Mouse (Mus musculus) stomach, embryonic 16.5 days (tissue): Measurements from ENCODE around the gene Cryl1. TPM values are rescaled to one million over a fixed set of nuclear protein-coding genes. Genes with fewer than 3 reads are reported as not detected.

ENCODE experiments used
- ATAC-seq: fragments of 200-750 bp; cut with Nextera tagmentation; 2 replicates; pipeline ENCODE4 v1.8.0; 2017; ENCODE audit warnings: moderate number of reproducible peaks, moderate TSS enrichment; ENCODE audit not compliant: insufficient read depth, low FRiP score
- H3K27ac ChIP-seq: fragments of 300-500 bp; sonication (generic); 2 replicates; pipeline ENCODE4 v1.5.1; 2014; ENCODE audit warnings: low read length
- H3K27me3 ChIP-seq: fragments of 300-500 bp; sonication (generic); 2 replicates; pipeline ENCODE4 v1.6.1; 2014; ENCODE audit warnings: low read length, control low read depth, mixed read lengths; ENCODE audit not compliant: control insufficient read depth, insufficient read depth
- H3K36me3 ChIP-seq: fragments of 300-500 bp; sonication (generic); 2 replicates; pipeline ENCODE4 v1.6.1; 2014; ENCODE audit warnings: low read length; ENCODE audit not compliant: control insufficient read depth, insufficient read depth
- H3K4me1 ChIP-seq: fragments of 300-500 bp; sonication (generic); 2 replicates; pipeline ENCODE4 v1.6.1; 2014; ENCODE audit warnings: low read length, control low read depth, mixed read lengths; ENCODE audit not compliant: control insufficient read depth, insufficient read depth
- H3K4me2 ChIP-seq: fragments of 300-500 bp; sonication (generic); 2 replicates; pipeline ENCODE4 v1.6.1; 2014; ENCODE audit warnings: low read depth, low read length, mixed read lengths
- H3K4me3 ChIP-seq: fragments of 300-500 bp; sonication (generic); replicated peaks from 2 replicates; pipeline ENCODE4 v1.5.1; 2014; ENCODE audit warnings: mild to moderate bottlenecking, low read length
- H3K9ac ChIP-seq: fragments of 300-500 bp; sonication (generic); 2 replicates; pipeline ENCODE4 v1.6.1; 2014; ENCODE audit warnings: low read length
- H3K9me3 ChIP-seq: fragments of 300-500 bp; sonication (generic); replicated peaks from 2 replicates; pipeline ENCODE4 v1.6.1; 2016; ENCODE audit warnings: low read length, control low read depth; ENCODE audit not compliant: control insufficient read depth
- WGBS: fragments of 180-500 bp; shearing (Covaris S2); extraction: QIAGEN DNeasy Blood & Tissue Kit; methylation state at CpG from one replicate; pipeline ENCODE4 v1.1.7; 2014; 5-methylcytosine and 5-hydroxymethylcytosine counted together
- polyA plus RNA-seq: library from polyadenylated mRNA; unstranded; fragments of >200 nt; fragmentation: Nextera tagmentation; extraction: Ambion mirVana; gene quantifications from 2 replicates; pipeline ENCODE4 v1.2.1, GENCODE M21; 2015

Gene Cryl1
- polyA plus RNA-seq, 1 experiment from 2014 or later: 41.0 TPM

DNA sequence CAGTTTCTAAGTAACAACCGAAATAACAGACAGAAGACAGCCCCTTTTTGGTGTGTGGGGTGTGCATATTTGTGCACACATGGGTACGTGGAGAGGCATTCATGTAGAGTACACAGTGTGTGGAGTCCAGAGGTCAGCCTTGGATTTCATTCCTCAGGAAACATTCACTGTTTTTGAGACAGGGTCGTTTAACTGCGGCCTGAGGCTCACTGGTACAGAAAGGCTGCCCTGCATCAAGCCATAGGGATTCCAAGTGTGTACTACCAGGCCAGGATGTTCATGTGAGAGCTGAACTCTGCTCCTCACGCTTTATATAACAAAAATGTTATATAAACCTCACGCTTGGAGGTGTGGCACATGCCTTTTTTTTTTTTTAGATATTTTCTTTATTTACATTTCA lies 34.5 kb downstream of the Cryl1 start:
- H3K27ac ChIP-seq: no peak overlapping the region
- no peak overlapping the region for H3K4me2 ChIP-seq
- H3K9ac ChIP-seq: no peak overlapping the region
- H3K4me3 ChIP-seq: no peak overlapping the region
- WGBS: 80% methylated on average over 6 of the region's 6 CpGs
- no peaks in the 10 kb centered on the region for H3K9me3 ChIP-seq
- no peaks in the 10 kb centered on the region for H3K27me3 ChIP-seq
- no peaks in the 10 kb centered on the region for H3K36me3 ChIP-seq
- no peaks in the 10 kb centered on the region for H3K4me1 ChIP-seq
- ATAC-seq: no peak

- no peaks in the 10 kb centered on the region for H3K9me3 ChIP-seq
- peak overlapping the region; percentile 22 for H3K4me2 ChIP-seq
- ATAC-seq: no peak
- no peaks in the 10 kb centered on the region for H3K27me3 ChIP-seq
- no peak overlapping the region for H3K27ac ChIP-seq
- WGBS: 17% methylated on average over 22 of the region's 31 CpGs
- no peaks in the 10 kb centered on the region for H3K4me1 ChIP-seq
- H3K4me3 ChIP-seq: no peak overlapping the region
- no peaks in the 10 kb centered on the region for H3K36me3 ChIP-seq
- H3K9ac ChIP-seq: no peak overlapping the region
Observed at GRCm38 (mm10) chr14:57362726-57363660, 35.3 kb downstream of the Cryl1 start.

GRCm38 (mm10) chr14:57357030-57357429 lies 41.3 kb downstream of the Cryl1 start:
- Histone ChIP-seq H3K9ac (no peak overlapping the region), H3K4me2 (no peak overlapping the region), H3K36me3 (no peaks in the 10 kb centered on the region), H3K4me1 (no peaks in the 10 kb centered on the region), H3K9me3 (no peaks in the 10 kb centered on the region), H3K27ac (no peak overlapping the region), H3K27me3 (no peaks in the 10 kb centered on the region), H3K4me3 (no peak overlapping the region)
- ATAC-seq: no peak
- 75% methylated on average over 5 of the region's 5 CpGs for WGBS

GRCm38 (mm10) chr14:57351521-57352235 lies 46.7 kb downstream of the Cryl1 start:
- Histone ChIP-seq H3K36me3 (no peaks in the 10 kb centered on the region), H3K4me2 (no peak overlapping the region), H3K9me3 (no peaks in the 10 kb centered on the region), H3K4me3 (no peak overlapping the region), H3K9ac (no peak overlapping the region), H3K27me3 (no peaks in the 10 kb centered on the region), H3K27ac (no peak overlapping the region), H3K4me1 (no peaks in the 10 kb centered on the region)
- ATAC-seq: no peak
- WGBS: 87% methylated on average over 7 of the region's 7 CpGs

DNA sequence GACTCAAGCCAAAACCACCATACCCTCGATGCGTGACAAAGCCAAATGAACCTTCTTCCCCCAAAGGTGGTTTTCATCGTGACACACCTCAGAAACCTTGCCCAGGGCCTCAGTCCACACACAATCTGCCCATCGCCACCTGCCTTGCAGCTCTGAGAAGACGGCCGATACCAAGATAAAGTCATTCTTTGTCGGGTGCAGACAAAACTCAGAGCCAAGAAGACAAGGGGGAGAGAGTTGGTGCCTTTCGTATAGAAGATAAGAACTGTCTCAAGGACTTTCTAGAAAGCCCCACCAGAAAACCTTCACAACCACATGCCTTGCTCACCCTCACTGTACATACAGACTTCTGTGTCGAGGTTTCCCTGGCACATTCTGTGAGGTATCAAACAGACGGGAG lies 48.4 kb downstream of the Cryl1 start:
- Histone ChIP-seq H3K4me2 (no peak overlapping the region), H3K36me3 (no peaks in the 10 kb centered on the region), H3K9me3 (no peaks in the 10 kb centered on the region), H3K4me1 (no peaks in the 10 kb centered on the region), H3K9ac (no peak overlapping the region), H3K27me3 (no peaks in the 10 kb centered on the region), H3K4me3 (no peak overlapping the region), H3K27ac (no peak overlapping the region)
- no peak for ATAC-seq
- WGBS: 68% methylated on average over 10 of the region's 10 CpGs

GRCm38 (mm10) chr14:57348155-57348554 lies 50.2 kb downstream of the Cryl1 start:
- Histone ChIP-seq H3K27ac (no peak overlapping the region), H3K27me3 (no peaks in the 10 kb centered on the region), H3K9me3 (no peaks in the 10 kb centered on the region), H3K4me3 (no peak overlapping the region), H3K9ac (no peak overlapping the region), H3K4me1 (no peaks in the 10 kb centered on the region), H3K36me3 (no peaks in the 10 kb centered on the region), H3K4me2 (no peak overlapping the region)
- ATAC-seq: no peak
- WGBS: 70% methylated on average over 4 of the region's 4 CpGs

DNA sequence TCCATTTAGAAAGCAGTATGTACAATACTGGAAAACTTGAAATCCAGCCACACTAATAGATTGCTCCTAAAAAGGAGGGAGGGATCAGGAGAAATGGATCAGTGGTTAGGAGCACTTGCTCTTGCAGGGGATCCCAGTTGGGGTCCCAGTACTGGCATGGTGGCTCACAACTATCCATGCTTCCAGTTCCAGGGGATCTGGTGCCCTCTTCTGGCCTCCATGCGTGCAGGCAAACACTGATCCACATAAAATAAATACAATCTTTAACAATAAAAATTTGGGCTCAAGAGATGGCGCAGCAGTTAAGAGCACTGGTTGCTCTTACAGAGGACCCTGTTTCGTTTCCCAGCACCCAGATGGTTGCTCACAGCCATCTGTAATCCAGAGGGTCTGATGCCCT lies 52.2 kb downstream of the Cryl1 start:
- Histone ChIP-seq H3K4me2 (no peak overlapping the region), H3K27me3 (no peaks in the 10 kb centered on the region), H3K36me3 (no peaks in the 10 kb centered on the region), H3K4me3 (no peak overlapping the region), H3K4me1 (no peaks in the 10 kb centered on the region), H3K9ac (no peak overlapping the region), H3K9me3 (no peaks in the 10 kb centered on the region), H3K27ac (no peak overlapping the region)
- ATAC-seq: no peak
- 91% methylated on average over 3 of the region's 3 CpGs for WGBS

DNA sequence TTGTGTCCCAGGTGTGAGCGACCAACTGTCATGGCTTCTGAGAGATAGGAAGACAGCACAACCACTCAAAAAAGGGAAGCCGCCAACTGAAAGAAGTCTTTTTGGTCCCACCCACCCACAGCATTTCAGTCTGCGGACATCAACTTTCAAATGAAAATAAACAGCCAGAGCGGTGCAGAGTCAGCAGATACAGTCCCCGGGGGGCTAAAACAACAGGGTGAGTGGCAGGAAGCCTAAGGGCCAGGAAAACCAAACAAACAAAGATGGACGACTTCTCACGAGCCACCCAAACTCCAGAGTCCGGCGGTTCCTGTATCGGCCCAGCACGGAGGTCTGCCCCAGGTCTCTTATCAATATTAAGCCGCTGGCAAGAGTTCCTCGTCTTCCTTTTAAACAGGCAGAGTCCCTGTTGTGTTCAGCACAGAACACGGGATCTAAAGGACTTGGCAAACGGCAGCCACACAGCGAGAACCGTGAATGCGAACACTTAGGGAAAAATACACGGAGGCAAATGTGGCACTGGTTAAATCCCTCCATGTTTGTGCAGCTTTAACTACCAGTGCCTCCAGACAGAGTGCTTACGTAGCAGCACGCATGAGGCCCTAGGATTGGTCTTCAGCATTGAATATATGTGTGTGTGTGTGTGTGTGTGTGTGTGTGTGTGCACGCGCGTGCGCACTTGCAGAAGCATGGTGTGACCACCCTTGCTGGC lies 53.4 kb downstream of the Cryl1 start:
- H3K4me3 ChIP-seq: peak overlapping the region; percentile 9
- H3K9me3 ChIP-seq: no peaks in the 10 kb centered on the region
- no peaks in the 10 kb centered on the region for H3K4me1 ChIP-seq
- no peak overlapping the region for H3K9ac ChIP-seq
- H3K27ac ChIP-seq: no peak overlapping the region
- no peaks in the 10 kb centered on the region for H3K27me3 ChIP-seq
- WGBS: 43% methylated on average over 25 of the region's 25 CpGs
- no peak for ATAC-seq
- H3K4me2 ChIP-seq: peak overlapping the region; percentile 37
- H3K36me3 ChIP-seq: no peaks in the 10 kb centered on the region
